Mouse (Mus musculus) MEL (cell line): ENCODE results near the gene Mcu. TPM values are rescaled to one million over a fixed set of nuclear protein-coding genes. Genes with fewer than 3 reads are reported as not detected.

Experiments used
- DNase-seq: peaks from one replicate; pipeline ENCODE4 v3.0.0; 2011; ENCODE audit warnings: low read depth, low spot score
- H3K27ac ChIP-seq: 2 replicates; pipeline ENCODE4 v1.5.1; 2012; ENCODE audit warnings: low read depth, mild to moderate bottlenecking, control low read depth, low read length, moderate library complexity; ENCODE audit not compliant: control insufficient read depth
- H3K27me3 ChIP-seq, 2 experiments: fragments of 150-350 bp in 1 of 2; sonication (generic) in 1 of 2; 2 replicates each; pipeline ENCODE4 v1.6.1; 2012; ENCODE audit warnings: low read length in 2 of 2, mild to moderate bottlenecking in 2 of 2, improper control_type of control experiment in 1 of 2, moderate library complexity in 1 of 2; ENCODE audit not compliant: insufficient read depth in 2 of 2, control insufficient read depth in 1 of 2
- H3K36me3 ChIP-seq, 2 experiments: 2 replicates each; pipeline ENCODE4 v1.6.1; 2012 to 2014; ENCODE audit warnings: low read length in 2 of 2, improper control_type of control experiment in 1 of 2, inconsistent platforms in 1 of 2, mild to moderate bottlenecking in 1 of 2; ENCODE audit not compliant: insufficient read depth in 2 of 2, control insufficient read depth in 1 of 2
- H3K4me1 ChIP-seq, 2 experiments: fragments of 150-350 bp in 1 of 2; sonication (generic) in 1 of 2; 2 replicates each; pipeline ENCODE4 v1.6.1; 2012; ENCODE audit warnings: low read length in 2 of 2, improper control_type of control experiment in 1 of 2, mild to moderate bottlenecking in 1 of 2; ENCODE audit not compliant: insufficient read depth in 2 of 2, control insufficient read depth in 1 of 2
- H3K4me3 ChIP-seq, 2 experiments: fragments of 150-350 bp in 1 of 2; sonication (generic) in 1 of 2; 2 replicates each; pipeline ENCODE4 v1.5.1; 2012; ENCODE audit warnings: low read depth in 2 of 2, low read length in 2 of 2, mild to moderate bottlenecking in 2 of 2, moderate library complexity in 2 of 2, control low read depth in 1 of 2, improper control_type of control experiment in 1 of 2; ENCODE audit not compliant: control insufficient read depth in 1 of 2, insufficient read depth in 1 of 2
- H3K79me2 ChIP-seq: 2 replicates; pipeline ENCODE4 v1.6.1; 2012; ENCODE audit warnings: mild to moderate bottlenecking, low read length, moderate library complexity; ENCODE audit not compliant: control insufficient read depth, poor library complexity, insufficient read depth
- H3K9ac ChIP-seq: 2 replicates; pipeline ENCODE4 v1.6.1; 2012; ENCODE audit warnings: low read depth, mild to moderate bottlenecking, control low read depth, low read length, moderate library complexity; ENCODE audit not compliant: control insufficient read depth, poor library complexity, severe bottlenecking
- H3K9me3 ChIP-seq: fragments of 150-350 bp; sonication (generic); replicated peaks from 2 replicates; pipeline ENCODE4 v1.6.1; 2012; ENCODE audit warnings: mild to moderate bottlenecking, low read length, improper control_type of control experiment, moderate library complexity; ENCODE audit not compliant: insufficient read depth
- CHD1 ChIP-seq: IDR thresholded peaks from 2 replicates; pipeline ENCODE4 v1.6.1; 2012; ENCODE audit warnings: low read depth, mild to moderate bottlenecking, inconsistent platforms, low read length, improper control_type of control experiment
- CHD2 ChIP-seq: IDR thresholded peaks from 2 replicates; pipeline ENCODE4 v1.6.1; 2011; ENCODE audit warnings: low read length, improper control_type of control experiment
- ELF1 ChIP-seq: IDR thresholded peaks from 2 replicates; pipeline ENCODE4 v1.6.1; 2014; ENCODE audit warnings: low read depth, mild to moderate bottlenecking, inconsistent platforms, low read length, improper control_type of control experiment, moderate library complexity
- EP300 ChIP-seq, 2 experiments: IDR thresholded peaks; 2 replicates each; pipeline ENCODE4 v1.6.1; 2011; ENCODE audit warnings: improper control_type of control experiment in 2 of 2, low read length in 2 of 2, low read depth in 1 of 2, mild to moderate bottlenecking in 1 of 2
- GABPA ChIP-seq: IDR thresholded peaks from 2 replicates; pipeline ENCODE4 v1.6.1; 2012; ENCODE audit warnings: low read depth, mild to moderate bottlenecking, inconsistent platforms, low read length, improper control_type of control experiment, moderate library complexity
- GATA1 ChIP-seq: IDR thresholded peaks from 2 replicates; pipeline ENCODE4 v1.6.1; 2011; ENCODE audit warnings: low read depth, low read length, improper control_type of control experiment
- HCFC1 ChIP-seq: IDR thresholded peaks from 2 replicates; pipeline ENCODE4 v1.6.1; 2012; ENCODE audit warnings: low read depth, mild to moderate bottlenecking, inconsistent platforms, low read length, improper control_type of control experiment, moderate library complexity
- KAT2A ChIP-seq: conservative IDR thresholded peaks from 2 replicates; pipeline ENCODE4 v1.6.1; 2012; ENCODE audit warnings: low read depth, low read length, improper control_type of control experiment, inconsistent platforms
- MAX ChIP-seq: IDR thresholded peaks from 2 replicates; pipeline ENCODE4 v1.6.1; 2011; ENCODE audit warnings: low read length, improper control_type of control experiment
- MYC ChIP-seq: IDR thresholded peaks from 2 replicates; pipeline ENCODE4 v1.6.1; 2011; ENCODE audit warnings: low read depth, mild to moderate bottlenecking, low read length, improper control_type of control experiment, moderate library complexity
- NRF1 ChIP-seq: IDR thresholded peaks from 2 replicates; pipeline ENCODE4 v1.6.1; 2014; ENCODE audit warnings: low read depth, mild to moderate bottlenecking, inconsistent platforms, low read length, improper control_type of control experiment, moderate library complexity; ENCODE audit not compliant: poor library complexity, insufficient read depth, severe bottlenecking
- POLR2AphosphoS2 ChIP-seq: IDR thresholded peaks from 2 replicates; pipeline ENCODE4 v1.6.1; 2011; ENCODE audit warnings: low read length, improper control_type of control experiment
- RAD21 ChIP-seq: IDR thresholded peaks from 2 replicates; pipeline ENCODE4 v1.6.1; 2011; ENCODE audit warnings: mild to moderate bottlenecking, low read depth, low read length, improper control_type of control experiment
- SIN3A ChIP-seq: IDR thresholded peaks from 2 replicates; pipeline ENCODE4 v1.6.1; 2012; ENCODE audit warnings: low read length, improper control_type of control experiment, inconsistent platforms
- TAL1 ChIP-seq: IDR thresholded peaks from 2 replicates; pipeline ENCODE4 v1.6.1; 2012; ENCODE audit warnings: mild to moderate bottlenecking, inconsistent platforms, low read length, moderate library complexity, mixed read lengths
- TCF12 ChIP-seq: IDR thresholded peaks from 2 replicates; pipeline ENCODE4 v1.6.1; 2014; ENCODE audit warnings: low read depth, mild to moderate bottlenecking, inconsistent platforms, low read length, improper control_type of control experiment, moderate library complexity
- USF2 ChIP-seq, 2 experiments: IDR thresholded peaks; 2 replicates each; pipeline ENCODE4 v1.6.1; 2011 to 2012; ENCODE audit warnings: improper control_type of control experiment in 2 of 2, low read length in 2 of 2, borderline replicate concordance in 1 of 2, inconsistent platforms in 1 of 2, low read depth in 1 of 2, mild to moderate bottlenecking in 1 of 2; ENCODE audit not compliant: insufficient read depth in 1 of 2
- ZC3H11A ChIP-seq: IDR thresholded peaks from 2 replicates; pipeline ENCODE4 v1.6.1; 2012; ENCODE audit warnings: low read depth, mild to moderate bottlenecking, inconsistent platforms, low read length, improper control_type of control experiment
- ZKSCAN1 ChIP-seq: IDR thresholded peaks from 2 replicates; pipeline ENCODE4 v1.6.1; 2012; ENCODE audit warnings: low read depth, mild to moderate bottlenecking, inconsistent platforms, low read length, improper control_type of control experiment, moderate library complexity
- ZMIZ1 ChIP-seq: IDR thresholded peaks from 2 replicates; pipeline ENCODE4 v1.6.1; 2012; ENCODE audit warnings: low read depth, mild to moderate bottlenecking, inconsistent platforms, low read length, improper control_type of control experiment, moderate library complexity
- polyA plus RNA-seq, 2 experiments: library from polyadenylated mRNA; stranded (reverse) in 1 of 2; unstranded in 1 of 2; fragments of >175 nt in 1 of 2; fragments of >200 nt in 1 of 2; gene quantifications; 2 replicates each; pipeline versions ENCODE4 v1.2.1 to v1.2.4; 2012; ENCODE audit warnings: low replicate concordance in 2 of 2, low read depth in 1 of 2; ENCODE audit not compliant: insufficient read length in 2 of 2, insufficient read depth in 1 of 2, missing spikeins in 1 of 2
- total RNA-seq: library from RNA; depleted of rRNA; stranded (reverse); fragments of 300-350 nt; gene quantifications from 2 replicates; pipeline ENCODE4 v1.2.3, GENCODE M21; 2012

Mcu gene
- total and polyA plus RNA-seq, 3 experiments, result 7.7 to 9.4 TPM; not detected in 1

DNA sequence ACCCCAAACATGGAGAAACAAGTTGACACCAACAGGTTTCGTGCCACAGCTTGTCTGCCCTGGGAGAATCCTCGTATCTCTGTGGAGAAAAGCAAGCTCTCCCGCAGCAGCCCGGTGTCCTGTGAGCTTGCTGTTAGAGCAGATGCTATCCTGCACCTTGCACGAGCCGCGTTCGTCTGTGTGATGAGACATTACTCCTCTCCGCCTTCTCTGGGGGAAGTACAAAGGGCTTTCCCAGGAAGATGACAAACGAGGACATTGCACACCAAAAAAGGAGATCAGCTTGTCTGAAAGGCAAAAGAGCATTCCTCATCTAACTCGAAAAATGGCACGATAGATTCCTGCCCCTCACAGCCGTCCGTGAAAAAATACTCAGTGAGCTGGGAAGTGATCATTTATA is 13.6 kb downstream of the Mcu start:
- DNase-seq, result no peak
- TF ChIP-seq HCFC1, result no peak
- TF ChIP-seq TCF12, result no peak
- no peak for TF ChIP-seq RAD21
- TF ChIP-seq KAT2A, result no peak
- no peak for TF ChIP-seq USF2 (IDR thresholded peaks at IDR 0.05; ENCODE audit: borderline replicate concordance in 1 of 2, insufficient read depth in 1 of 2, low read depth in 1 of 2, low read length in 2 of 2)
- no peak for TF ChIP-seq EP300 (IDR thresholded peaks at IDR 0.05; ENCODE audit: low read depth in 1 of 2, low read length in 2 of 2)
- TF ChIP-seq ELF1, result no peak
- TF ChIP-seq GABPA, result no peak
- TF ChIP-seq CHD1, result no peak
- TF ChIP-seq MYC, result no peak
- TF ChIP-seq SIN3A, result no peak
- no peak for TF ChIP-seq POLR2AphosphoS2
- no peak for TF ChIP-seq ZC3H11A
- TF ChIP-seq MAX, result no peak
- no peak for TF ChIP-seq CHD2

DNA sequence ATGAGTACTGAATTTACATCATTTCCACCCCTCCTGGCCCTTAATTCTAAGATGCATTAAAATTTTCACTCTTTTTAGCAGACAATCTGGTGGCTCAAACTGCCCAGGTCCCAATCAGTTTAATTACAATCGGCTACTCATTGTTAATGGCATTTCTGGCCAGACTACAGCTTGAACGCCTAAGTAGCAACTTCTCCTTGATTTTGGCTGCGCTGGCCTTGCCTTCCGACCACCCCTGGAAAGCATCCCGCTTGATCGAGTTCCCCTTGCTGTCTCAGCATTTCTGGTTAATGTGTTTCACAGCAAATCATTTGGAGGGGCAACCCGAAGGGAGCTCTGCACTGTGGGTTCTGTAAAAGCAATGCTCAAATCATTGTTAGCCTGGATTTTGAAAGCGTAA is 14.4 kb downstream of the Mcu start:
- no peak for DNase-seq
- Histone ChIP-seq H3K4me3 (no peak overlapping the region), H3K27me3 (no peaks in the 10 kb centered on the region), H3K9ac (no peak overlapping the region), H3K79me2 (no peaks in the 10 kb centered on the region), H3K4me1 (peaks cover 9 to 12% of the 10 kb centered on the region in 2 experiments), H3K9me3 (no peaks in the 10 kb centered on the region), H3K27ac (no peak overlapping the region), H3K36me3 (peaks cover 0 to 8% of the 10 kb centered on the region in 2 experiments; a peak in 2 of 4 replicates)
- TF ChIP-seq TAL1, result no peak
- TF ChIP-seq ZMIZ1, result no peak
- TF ChIP-seq TCF12, result no peak
- no peak for TF ChIP-seq SIN3A
- TF ChIP-seq ZKSCAN1, result no peak
- no peak for TF ChIP-seq GABPA
- TF ChIP-seq KAT2A, result no peak
- no peak for TF ChIP-seq NRF1
- TF ChIP-seq CHD2, result no peak
- TF ChIP-seq GATA1, result no peak
- TF ChIP-seq MAX, result no peak
- no peak for TF ChIP-seq MYC
- TF ChIP-seq RAD21, result no peak
- no peak for TF ChIP-seq HCFC1

More for the DNA sequence above, 13.6 kb downstream of the Mcu start:
- Histone ChIP-seq H3K4me3 (no peak overlapping the region), H3K79me2 (no peaks in the 10 kb centered on the region), H3K4me1 (peaks cover 9 to 12% of the 10 kb centered on the region in 2 experiments), H3K9ac (no peak overlapping the region), H3K9me3 (no peaks in the 10 kb centered on the region), H3K36me3 (peaks cover 0 to 8% of the 10 kb centered on the region in 2 experiments; a peak in 2 of 4 replicates), H3K27me3 (no peaks in the 10 kb centered on the region), H3K27ac (no peak overlapping the region)
